Mouse (Mus musculus): ENCODE data around the gene Gm16867. TPM values are rescaled to one million over a fixed set of nuclear protein-coding genes. Genes with fewer than 3 reads are reported as not detected.
"Not testable (repeated sequence)": the region's sequence is repeated elsewhere in the genome, so short reads cannot be mapped to it uniquely, and the experiment has no call there.

Gene Gm16867
- 1 to 10 TPM; 2.4 to 3.1 TPM for total RNA-seq (2021)
- long read RNA-seq, experiment 1, partial matches to known transcripts = 0 of 1 reads
- long read RNA-seq, experiment 1, other reads (novel, unspliced or antisense) = 1 of 1 reads
- long read RNA-seq, experiment 2 = 0 reads

- DNase-seq = not testable (repeated sequence)
These were observed at the start of gene Gm16867 for GRCm38 (mm10) chr14:69503174-69503573. Gm16867 (minus strand) TSS chr14:69503362.

GRCm38 (mm10) chr14:69547310-69547709 is 44.1 kb upstream of the Gm16867 start:
- not testable (repeated sequence) for DNase-seq

- not testable (repeated sequence) for DNase-seq
These were observed 41.9 kb upstream of the Gm16867 start for GRCm38 (mm10) chr14:69545052-69545451.

- DNase-seq = not testable (repeated sequence)
These were observed 40.9 kb upstream of the Gm16867 start for GRCm38 (mm10) chr14:69544033-69544432.

- DNase-seq = not testable (repeated sequence)
These were observed 39.5 kb upstream of the Gm16867 start for GRCm38 (mm10) chr14:69542695-69543094.

- not testable (repeated sequence) for DNase-seq
These were observed 37.0 kb upstream of the Gm16867 start for GRCm38 (mm10) chr14:69540113-69540512.

GRCm38 (mm10) chr14:69536539-69536938 is 33.4 kb upstream of the Gm16867 start:
- DNase-seq = not testable (repeated sequence)

GRCm38 (mm10) chr14:69526202-69526601 is 23.0 kb upstream of the Gm16867 start:
- not testable (repeated sequence) for DNase-seq

- not testable (repeated sequence) for DNase-seq
These were observed 19.8 kb upstream of the Gm16867 start for GRCm38 (mm10) chr14:69523001-69523400.

GRCm38 (mm10) chr14:69520810-69521209 is 17.6 kb upstream of the Gm16867 start:
- not testable (repeated sequence) for DNase-seq

GRCm38 (mm10) chr14:69512449-69512848 is 9.3 kb upstream of the Gm16867 start, which contains the start of gene Gm27179:
Gm27179 (minus strand) TSS chr14:69512549.
- DNase-seq = not testable (repeated sequence)

- not testable (repeated sequence) for DNase-seq
These were observed 3.8 kb upstream of the Gm16867 start for GRCm38 (mm10) chr14:69507000-69507399.

- not testable (repeated sequence) for DNase-seq
These were observed 567 bp downstream of the Gm16867 start for GRCm38 (mm10) chr14:69502440-69503150.

GRCm38 (mm10) chr14:69496259-69496658 is 6.9 kb downstream of the Gm16867 start:
- not testable (repeated sequence) for DNase-seq

GRCm38 (mm10) chr14:69494946-69495345 is 8.2 kb downstream of the Gm16867 start:
- DNase-seq = not testable (repeated sequence)

GRCm38 (mm10) chr14:69494522-69494921 is 8.6 kb downstream of the Gm16867 start:
- not testable (repeated sequence) for DNase-seq

GRCm38 (mm10) chr14:69488001-69488400 is 15.2 kb downstream of the Gm16867 start:
- DNase-seq = not testable (repeated sequence)

- DNase-seq = not testable (repeated sequence)
These were observed 17.6 kb downstream of the Gm16867 start for GRCm38 (mm10) chr14:69485466-69486135.

GRCm38 (mm10) chr14:69473941-69474646 is 29.1 kb downstream of the Gm16867 start:
- not testable (repeated sequence) for DNase-seq

- DNase-seq = not testable (repeated sequence)
These were observed 29.8 kb downstream of the Gm16867 start for GRCm38 (mm10) chr14:69473322-69473721.

- not testable (repeated sequence) for DNase-seq
These were observed 32.9 kb downstream of the Gm16867 start for GRCm38 (mm10) chr14:69470122-69470708.
